Mouse (Mus musculus) liver, adult 2 months (tissue): ENCODE results near the gene Rap2a.

ENCODE experiments used
- CTCF ChIP-seq: fragments of 200-500 bp; IDR thresholded peaks from 2 replicates; pipeline ENCODE4 v1.5.1; 2011; ENCODE audit warnings: low read depth, low read length, control low read depth
- POLR2A ChIP-seq: fragments of 200-500 bp; IDR thresholded peaks from 2 replicates; pipeline ENCODE4 v1.6.1; 2011; ENCODE audit warnings: low read length, control low read depth; ENCODE audit not compliant: insufficient read depth; ENCODE audit errors: extremely low read depth

DNA sequence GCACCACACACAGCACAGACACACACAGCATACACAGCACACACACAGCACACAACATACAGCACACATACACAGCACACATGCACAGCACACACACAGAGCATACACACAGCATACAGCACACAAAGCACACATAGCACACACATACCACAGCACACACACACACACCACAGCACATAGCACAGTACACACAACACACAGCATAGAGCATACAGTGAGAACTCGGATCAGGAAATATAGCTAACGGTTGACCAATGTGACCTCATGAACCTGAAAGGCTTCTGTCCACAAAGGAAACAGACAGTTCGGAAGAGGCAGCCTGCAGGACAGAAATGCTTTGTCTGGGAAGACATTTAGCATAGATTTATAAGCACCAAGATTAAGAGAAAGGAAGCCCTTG lies 61.4 kb downstream of the Rap2a start:
- no peak for TF ChIP-seq CTCF
- no peak for TF ChIP-seq POLR2A
